Mouse (Mus musculus): ENCODE measurements around the gene Naxd. TPM values are rescaled to one million over a fixed set of nuclear protein-coding genes. Genes with fewer than 3 reads are reported as not detected.

Naxd gene
- total and polyA plus RNA-seq, 2 experiments from 2014 or later = 66.3 to 71.6 TPM

- WGBS = 88% methylated on average over 5 of the region's 5 CpGs
- TF ChIP-seq CTCF (IDR thresholded peaks at IDR 0.05; ENCODE audit: low read depth) (no peak), EP300 (IDR thresholded peaks at IDR 0.05; ENCODE audit: low read depth) (no peak)
- H3K36me3 ChIP-seq (replicated peaks; ENCODE audit: control insufficient read depth, insufficient read depth, low read length) = peaks cover 77% of the 10 kb centered on the region
Observed at GRCm38 (mm10) chr8:11513247-11513646, 15.9 kb downstream of the Naxd start.

GRCm38 (mm10) chr8:11516292-11516691 lies 19.0 kb downstream of the Naxd start:
- DNase-seq (ENCODE audit: low spot score) = no peak
- H3K36me3 ChIP-seq (replicated peaks; ENCODE audit: control insufficient read depth, insufficient read depth, low read length) = peaks cover 63% of the 10 kb centered on the region
- WGBS = 94% methylated on average over 9 of the region's 9 CpGs

More at GRCm38 (mm10) chr8:11513247-11513646, 15.9 kb downstream of the Naxd start:
- no peak for DNase-seq (ENCODE audit: low spot score)
- Histone ChIP-seq H3K4me1 (ENCODE audit: control insufficient read depth, insufficient read depth) (no peaks in the 10 kb centered on the region), H3K27ac (ENCODE audit: low read depth) (no peak overlapping the region), H3K9ac (replicated peaks; ENCODE audit: low read depth, low read length) (no peak overlapping the region), H3K4me3 (ENCODE audit: low read depth, low read length) (no peak overlapping the region), H3K4me2 (ENCODE audit: low read depth, low read length) (no peak overlapping the region), H3K9me3 (replicated peaks; ENCODE audit: control insufficient read depth, low read length) (no peaks in the 10 kb centered on the region), H3K27me3 (ENCODE audit: control insufficient read depth, insufficient read depth, low read length) (no peaks in the 10 kb centered on the region)
- ATAC-seq (ENCODE audit: insufficient read depth, low read depth) = no peak

GRCm38 (mm10) chr8:11517366-11518055 lies 20.2 kb downstream of the Naxd start:
- Histone ChIP-seq H3K27ac (ENCODE audit: low read depth) (no peak overlapping the region), H3K4me3 (ENCODE audit: low read depth, low read length) (no peak overlapping the region), H3K36me3 (replicated peaks; ENCODE audit: control insufficient read depth, insufficient read depth, low read length) (peaks cover 59% of the 10 kb centered on the region), H3K9ac (replicated peaks; ENCODE audit: low read depth, low read length) (no peak overlapping the region), H3K4me1 (ENCODE audit: control insufficient read depth, insufficient read depth) (no peaks in the 10 kb centered on the region), H3K9me3 (replicated peaks; ENCODE audit: control insufficient read depth, low read length) (no peaks in the 10 kb centered on the region), H3K27me3 (ENCODE audit: control insufficient read depth, insufficient read depth, low read length) (no peaks in the 10 kb centered on the region), H3K4me2 (ENCODE audit: low read depth, low read length) (no peak overlapping the region)
- WGBS = 79% methylated on average over 16 of the region's 16 CpGs
- DNase-seq (ENCODE audit: low spot score) = no peak
- no peak for TF ChIP-seq EP300 (IDR thresholded peaks at IDR 0.05; ENCODE audit: low read depth)
- TF ChIP-seq CTCF (IDR thresholded peaks at IDR 0.05; ENCODE audit: low read depth) = no peak
- no peak for ATAC-seq (ENCODE audit: insufficient read depth, low read depth)

More at GRCm38 (mm10) chr8:11516292-11516691, 19.0 kb downstream of the Naxd start:
- Histone ChIP-seq H3K4me3 (ENCODE audit: low read depth, low read length) (no peak overlapping the region), H3K4me1 (ENCODE audit: control insufficient read depth, insufficient read depth) (no peaks in the 10 kb centered on the region), H3K4me2 (ENCODE audit: low read depth, low read length) (no peak overlapping the region), H3K9ac (replicated peaks; ENCODE audit: low read depth, low read length) (no peak overlapping the region), H3K27ac (ENCODE audit: low read depth) (no peak overlapping the region), H3K27me3 (ENCODE audit: control insufficient read depth, insufficient read depth, low read length) (no peaks in the 10 kb centered on the region), H3K9me3 (replicated peaks; ENCODE audit: control insufficient read depth, low read length) (no peaks in the 10 kb centered on the region)
- ATAC-seq (ENCODE audit: insufficient read depth, low read depth) = 0 out of 2 replicates have a peak, but pooled peaks have one; percentile 13
- TF ChIP-seq EP300 (IDR thresholded peaks at IDR 0.05; ENCODE audit: low read depth) = no peak
- no peak for TF ChIP-seq CTCF (IDR thresholded peaks at IDR 0.05; ENCODE audit: low read depth)

- WGBS = 76% methylated on average over 6 of the region's 6 CpGs
- ATAC-seq (ENCODE audit: insufficient read depth, low read depth) (no peak), DNase-seq (ENCODE audit: low spot score) (no peak)
- Histone ChIP-seq H3K4me3 (ENCODE audit: low read depth, low read length) (no peak overlapping the region), H3K9me3 (replicated peaks; ENCODE audit: control insufficient read depth, low read length) (no peaks in the 10 kb centered on the region), H3K27ac (ENCODE audit: low read depth) (no peak overlapping the region), H3K9ac (replicated peaks; ENCODE audit: low read depth, low read length) (no peak overlapping the region), H3K4me2 (ENCODE audit: low read depth, low read length) (no peak overlapping the region), H3K27me3 (ENCODE audit: control insufficient read depth, insufficient read depth, low read length) (no peaks in the 10 kb centered on the region), H3K4me1 (ENCODE audit: control insufficient read depth, insufficient read depth) (no peaks in the 10 kb centered on the region), H3K36me3 (replicated peaks; ENCODE audit: control insufficient read depth, insufficient read depth, low read length) (peaks cover 54% of the 10 kb centered on the region)
- TF ChIP-seq EP300 (IDR thresholded peaks at IDR 0.05; ENCODE audit: low read depth) (no peak), CTCF (IDR thresholded peaks at IDR 0.05; ENCODE audit: low read depth) (no peak)
Observed at GRCm38 (mm10) chr8:11518056-11518396, 20.7 kb downstream of the Naxd start.

- no peaks in the 10 kb centered on the region for H3K27me3 ChIP-seq (ENCODE audit: control insufficient read depth, insufficient read depth, low read length)
- DNase-seq (ENCODE audit: low spot score) = no peak
- no peaks in the 10 kb centered on the region for H3K9me3 ChIP-seq (replicated peaks; ENCODE audit: control insufficient read depth, low read length)
- peaks cover 48% of the 10 kb centered on the region for H3K36me3 ChIP-seq (replicated peaks; ENCODE audit: control insufficient read depth, insufficient read depth, low read length)
- no peak for ATAC-seq (ENCODE audit: insufficient read depth, low read depth)
- no peak overlapping the region for H3K9ac ChIP-seq (replicated peaks; ENCODE audit: low read depth, low read length)
- H3K4me1 ChIP-seq (ENCODE audit: control insufficient read depth, insufficient read depth) = no peaks in the 10 kb centered on the region
- H3K4me3 ChIP-seq (ENCODE audit: low read depth, low read length) = no peak overlapping the region
- TF ChIP-seq EP300 (IDR thresholded peaks at IDR 0.05; ENCODE audit: low read depth) (no peak), CTCF (IDR thresholded peaks at IDR 0.05; ENCODE audit: low read depth) (no peak)
- H3K4me2 ChIP-seq (ENCODE audit: low read depth, low read length) = no peak overlapping the region
- WGBS = 77% methylated on average over 11 of the region's 11 CpGs
- H3K27ac ChIP-seq (ENCODE audit: low read depth) = no peak overlapping the region
Observed at GRCm38 (mm10) chr8:11518676-11519075, 21.4 kb downstream of the Naxd start.

- Histone ChIP-seq H3K4me3 (ENCODE audit: low read depth, low read length) (no peak overlapping the region), H3K9me3 (replicated peaks; ENCODE audit: control insufficient read depth, low read length) (no peaks in the 10 kb centered on the region), H3K27ac (ENCODE audit: low read depth) (no peak overlapping the region), H3K27me3 (ENCODE audit: control insufficient read depth, insufficient read depth, low read length) (no peaks in the 10 kb centered on the region), H3K9ac (replicated peaks; ENCODE audit: low read depth, low read length) (no peak overlapping the region), H3K4me1 (ENCODE audit: control insufficient read depth, insufficient read depth) (no peaks in the 10 kb centered on the region), H3K36me3 (replicated peaks; ENCODE audit: control insufficient read depth, insufficient read depth, low read length) (peaks cover 25% of the 10 kb centered on the region), H3K4me2 (ENCODE audit: low read depth, low read length) (no peak overlapping the region)
- no peak for TF ChIP-seq EP300 (IDR thresholded peaks at IDR 0.05; ENCODE audit: low read depth)
- TF ChIP-seq CTCF (IDR thresholded peaks at IDR 0.05; ENCODE audit: low read depth) = no peak
- 68% methylated on average over 3 of the region's 3 CpGs for WGBS
- DNase-seq (ENCODE audit: low spot score) (no peak), ATAC-seq (ENCODE audit: insufficient read depth, low read depth) (no peak)
Observed at GRCm38 (mm10) chr8:11523331-11523730, 26.0 kb downstream of the Naxd start.

Data from heart, postnatal 0 days (tissue).